Mouse (Mus musculus): ENCODE data around the gene Ubqln4.

DNA sequence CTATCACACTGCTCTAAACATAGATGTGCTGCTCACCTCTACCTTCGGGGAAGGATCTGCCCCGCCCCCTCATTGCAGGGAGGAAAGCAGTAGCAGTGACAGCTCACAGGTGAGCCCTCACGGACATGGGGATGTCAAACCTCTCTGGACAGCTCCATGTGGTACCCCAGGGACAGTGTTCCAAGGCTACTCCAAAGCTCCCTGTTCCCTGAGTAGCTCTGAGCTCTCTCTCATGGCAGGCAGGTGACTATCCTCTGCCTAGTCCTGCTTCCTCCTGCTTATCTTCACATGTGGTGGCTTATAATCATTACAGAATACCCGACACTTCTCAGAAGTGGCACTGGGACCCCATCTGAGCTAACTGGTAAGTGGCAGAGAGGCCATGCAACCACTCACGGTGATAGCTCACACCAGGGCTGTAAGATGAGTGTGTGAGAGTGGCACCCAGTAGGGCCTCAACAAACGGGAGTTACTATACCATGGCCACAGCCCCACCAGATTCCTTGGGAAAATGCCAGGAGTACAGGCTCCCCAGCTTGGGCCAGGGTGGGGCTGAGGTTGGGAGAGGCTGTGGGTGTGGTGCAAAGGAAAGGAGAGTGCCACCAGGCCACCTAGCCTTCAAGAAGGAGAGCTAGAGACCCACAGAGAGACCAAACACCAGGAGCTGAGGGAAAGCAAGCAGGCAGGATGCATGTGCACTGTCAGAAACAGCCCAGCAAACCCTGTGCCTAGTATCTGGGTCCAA is 6.7 kb upstream of the Ubqln4 start:
- TF ChIP-seq MAFK (IDR thresholded peaks at IDR 0.05; ENCODE audit: insufficient read depth, low read depth, low read length), result no peak
- TF ChIP-seq ZNF384 (IDR thresholded peaks at IDR 0.05; ENCODE audit: low read depth, low read length), result no peak
- TF ChIP-seq ZC3H11A (IDR thresholded peaks at IDR 0.05; ENCODE audit: borderline replicate concordance, low read depth, low read length), result no peak
- TF ChIP-seq CHD2 (IDR thresholded peaks at IDR 0.05; ENCODE audit: low read depth, low read length), result no peak
- TF ChIP-seq HCFC1 (IDR thresholded peaks at IDR 0.05; ENCODE audit: borderline replicate concordance, insufficient read depth, low read length), result no peak
